Mouse (Mus musculus) megakaryocyte, embryonic 14.5 days (primary cell): ENCODE measurements around the gene Dap.

Source experiments
- FLI1 ChIP-seq: IDR thresholded peaks from 2 replicates; pipeline ENCODE4 v1.6.1; 2012; ENCODE audit warnings: low read length, inconsistent platforms, mixed read lengths
- GATA1 ChIP-seq: IDR thresholded peaks from 3 replicates; pipeline ENCODE4 v1.6.1; 2012; ENCODE audit warnings: mixed read lengths, low read length, inconsistent platforms, borderline replicate concordance

DNA sequence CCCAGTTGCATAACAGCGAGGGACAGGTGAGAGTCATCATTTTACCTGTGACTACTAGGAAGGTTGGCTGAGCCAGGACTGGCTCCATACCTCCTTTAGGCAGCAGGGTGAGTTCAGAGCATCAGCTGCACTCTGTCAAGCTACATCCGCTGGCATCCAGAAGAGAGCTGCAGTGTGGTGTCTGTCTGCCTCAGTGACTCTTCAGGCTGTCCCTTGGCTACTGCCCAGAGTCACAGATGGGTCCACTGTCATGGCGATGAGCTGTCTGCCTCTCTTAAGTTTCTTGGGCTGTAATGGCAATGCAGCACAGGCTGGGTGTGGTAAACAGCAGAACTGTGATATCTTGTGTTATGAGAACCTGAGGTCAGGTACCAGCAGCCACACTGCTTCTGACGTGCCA is 16.1 kb downstream of the Dap start:
- no peak for TF ChIP-seq GATA1
- TF ChIP-seq FLI1, result no peak
